8 mouse cellular contexts compared by ENCODE assay signal in genomic region chr10:45066131-45066930, GRCm38 (mm10). TPM values are rescaled to one million over a fixed set of nuclear protein-coding genes. Genes with fewer than 3 reads are reported as not detected.
DNase-seq lines count a peak whose midpoint lies in the region; ATAC-seq and TF ChIP-seq lines count a peak whose summit lies in the region.

No protein-coding gene starts in this region.

- no peak for TF ChIP-seq EP300 in heart, postnatal 0 days (IDR thresholded peaks at IDR 0.05; ENCODE audit: low read depth)

- DNase-seq in heart, postnatal 10 days, result no peak
- DNase-seq in CD4-positive, CD25-positive, alpha-beta regulatory T cell, adult 2 months (ENCODE audit: low read depth, low spot score), result peak; percentile 41
- DNase-seq in c-Kit-positive CD71-positive TER-119-negative erythroid progenitor cells, embryonic 14.5 days (ENCODE audit: low read depth), result peak; percentile 57
- DNase-seq in heart, postnatal 0 days (ENCODE audit: low spot score), result peak; percentile 13
- DNase-seq in thymus, postnatal 14 days, result peak; percentile 54
- DNase-seq in Muller cell, postnatal 12 days (ENCODE audit: inconsistent ontology term), result no peak

- H3K9ac ChIP-seq in heart, embryonic 11.5 days (ENCODE audit: low read depth, low read length), result peak overlapping the region; percentile 90
- peak overlapping the region; percentile 91 for H3K9ac ChIP-seq in heart, postnatal 0 days (replicated peaks; ENCODE audit: low read depth, low read length)

- H3K36me3 ChIP-seq in heart, embryonic 11.5 days (ENCODE audit: control insufficient read depth, insufficient read depth, low read length), result no peaks in the 10 kb centered on the region
- H3K36me3 ChIP-seq in heart, postnatal 0 days (replicated peaks; ENCODE audit: control insufficient read depth, insufficient read depth, low read length), result no peaks in the 10 kb centered on the region

- H3K9me3 ChIP-seq in heart, embryonic 11.5 days (replicated peaks; ENCODE audit: control insufficient read depth, low read length), result no peaks in the 10 kb centered on the region
- H3K9me3 ChIP-seq in heart, postnatal 0 days (replicated peaks; ENCODE audit: control insufficient read depth, low read length), result no peaks in the 10 kb centered on the region

- H3K27ac ChIP-seq in heart, embryonic 11.5 days (ENCODE audit: low read depth, low read length), result peak overlapping the region; percentile 80
- H3K27ac ChIP-seq in heart, postnatal 0 days (ENCODE audit: low read depth), result peak overlapping the region; percentile 88

- peaks cover 18% of the 10 kb centered on the region for H3K4me1 ChIP-seq in heart, embryonic 11.5 days (ENCODE audit: control insufficient read depth, insufficient read depth, low read length)
- H3K4me1 ChIP-seq in heart, postnatal 0 days (ENCODE audit: control insufficient read depth, insufficient read depth), result peaks cover 30% of the 10 kb centered on the region

- intact Hi-C loops in heart, postnatal 10 days (cut with DNase I), result no loop called here

- peak overlapping the region; percentile 99 for H3K4me3 ChIP-seq in heart, embryonic 11.5 days (ENCODE audit: low read depth, low read length)
- peak overlapping the region; percentile 97 for H3K4me3 ChIP-seq in heart, postnatal 0 days (ENCODE audit: low read depth, low read length)

- 10% methylated on average over 12 of the region's 12 CpGs for WGBS in heart, embryonic 11.5 days (ENCODE audit: insufficient replicate concordance)
- 13% methylated on average over 12 of the region's 12 CpGs for WGBS in heart, postnatal 0 days

- peak overlapping the region; percentile 80 for H3K4me2 ChIP-seq in heart, embryonic 11.5 days
- peak overlapping the region; percentile 97 for H3K4me2 ChIP-seq in heart, postnatal 0 days (ENCODE audit: low read depth, low read length)

- H3K27me3 ChIP-seq in heart, embryonic 11.5 days (ENCODE audit: control insufficient read depth, insufficient read depth, low read length), result no peaks in the 10 kb centered on the region
- no peaks in the 10 kb centered on the region for H3K27me3 ChIP-seq in heart, postnatal 0 days (ENCODE audit: control insufficient read depth, insufficient read depth, low read length)

- ATAC-seq in heart, embryonic 11.5 days (replicated peaks; ENCODE audit: insufficient number of reproducible peaks, low FRiP score, low TSS enrichment), result no peak
- no peak for ATAC-seq in heart, postnatal 0 days (ENCODE audit: insufficient read depth, low read depth)
- ATAC-seq in megakaryocyte progenitor cell, adult 5-6 weeks (replicated peaks; ENCODE audit: poor library complexity), result peak; percentile 45

- no peak for TF ChIP-seq CTCF in heart, postnatal 0 days (IDR thresholded peaks at IDR 0.05; ENCODE audit: low read depth)

RNA-seq across cellular contexts. Expression of gene Prep, which starts 0.7 kb away (rescaled TPM):
- 18.9 and 24.0 TPM in 2 replicates for polyA plus RNA-seq in heart, embryonic 11.5 days (2014; fragmentation: Nextera tagmentation; extraction: Ambion mirVana)
- 10 to 100 TPM; 20.4 to 21.3 TPM for total RNA-seq in heart, postnatal 10 days (2021)
- 16.8 and 18.2 TPM in 2 replicates for total RNA-seq in heart, postnatal 0 days (2014; rRNA removed; ENCODE audit: low replicate concordance)
- polyA plus RNA-seq in heart, postnatal 0 days (2015; fragmentation: Nextera tagmentation; extraction: Ambion mirVana), result 15.1 and 16.9 TPM in 2 replicates
- 10.0 and 10.4 TPM in 2 replicates for total RNA-seq in megakaryocyte progenitor cell, adult 5-6 weeks (2015)
- total RNA-seq in megakaryocyte progenitor cell, adult 5-6 weeks (2017), result 12.7 and 13.3 TPM in 2 replicates

Comparison
In these comparisons a context has a peak if more than half of its experiments do, and no peak if none do; other contexts are left out.
1. DNase-seq: peak in CD4-positive, CD25-positive, alpha-beta regulatory T cell, adult 2 months (single experiment), c-Kit-positive CD71-positive TER-119-negative erythroid progenitor cells, embryonic 14.5 days (single experiment), heart, postnatal 0 days (single experiment) and thymus, postnatal 14 days (single experiment); none in heart, postnatal 10 days (0 of 2) and Muller cell, postnatal 12 days (single experiment).